Mouse (Mus musculus) leukemia stem cell, adult 10-12 weeks (primary cell): Measurements from ENCODE around the gene Sugp2. TPM values are rescaled to one million over a fixed set of nuclear protein-coding genes. Genes with fewer than 3 reads are reported as not detected.

ENCODE experiments used
- polyA plus RNA-seq: library from polyadenylated mRNA; stranded (reverse); fragments of >175 nt; gene quantifications from 2 replicates; pipeline ENCODE4 v1.2.3, GENCODE M21; 2012; ENCODE audit warnings: low replicate concordance

The Sugp2 gene
- 22.8 and 39.3 TPM in 2 replicates for polyA plus RNA-seq

DNA sequence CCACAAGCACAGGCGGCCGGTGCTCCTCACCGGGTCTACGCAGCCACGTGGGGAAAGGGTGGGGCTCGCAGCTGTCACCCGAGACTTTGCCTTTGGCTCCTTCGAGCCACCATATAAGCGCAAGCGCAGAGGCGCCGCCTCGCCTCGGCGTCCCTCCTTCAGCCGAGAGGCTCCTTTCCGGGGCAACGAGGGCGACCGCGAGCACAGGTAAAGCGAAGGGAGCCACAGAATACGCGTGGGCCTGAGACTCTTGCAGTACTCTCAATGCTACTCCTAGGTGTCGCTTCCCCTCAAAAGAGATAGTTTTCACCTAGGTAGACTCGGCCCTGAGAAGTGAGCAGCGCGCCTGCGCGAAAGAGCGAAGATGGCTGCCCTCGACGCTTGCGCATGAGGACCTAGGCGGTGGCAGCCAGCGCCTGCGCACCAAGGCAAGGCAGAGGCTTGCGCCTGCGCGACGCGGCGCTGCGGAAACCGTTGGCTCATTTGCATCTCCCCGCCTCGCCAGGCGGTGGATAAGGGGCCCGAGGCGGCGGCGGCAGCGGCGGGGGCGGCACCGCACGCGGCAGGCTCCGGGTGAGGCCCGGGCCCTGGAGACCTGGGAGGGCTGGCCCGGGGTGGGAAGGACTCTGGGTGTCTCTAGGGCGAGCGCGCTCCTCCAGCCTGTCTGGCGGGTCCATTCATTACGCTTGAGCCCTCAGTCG is at the start of gene Sugp2, which contains the start of gene Armc6:
TSS of gene Sugp2 (plus strand) at position 147 of the 701 bp plus-strand sequence.
TSS of gene Armc6 (minus strand) at position 387 of the 701 bp plus-strand sequence.

DNA sequence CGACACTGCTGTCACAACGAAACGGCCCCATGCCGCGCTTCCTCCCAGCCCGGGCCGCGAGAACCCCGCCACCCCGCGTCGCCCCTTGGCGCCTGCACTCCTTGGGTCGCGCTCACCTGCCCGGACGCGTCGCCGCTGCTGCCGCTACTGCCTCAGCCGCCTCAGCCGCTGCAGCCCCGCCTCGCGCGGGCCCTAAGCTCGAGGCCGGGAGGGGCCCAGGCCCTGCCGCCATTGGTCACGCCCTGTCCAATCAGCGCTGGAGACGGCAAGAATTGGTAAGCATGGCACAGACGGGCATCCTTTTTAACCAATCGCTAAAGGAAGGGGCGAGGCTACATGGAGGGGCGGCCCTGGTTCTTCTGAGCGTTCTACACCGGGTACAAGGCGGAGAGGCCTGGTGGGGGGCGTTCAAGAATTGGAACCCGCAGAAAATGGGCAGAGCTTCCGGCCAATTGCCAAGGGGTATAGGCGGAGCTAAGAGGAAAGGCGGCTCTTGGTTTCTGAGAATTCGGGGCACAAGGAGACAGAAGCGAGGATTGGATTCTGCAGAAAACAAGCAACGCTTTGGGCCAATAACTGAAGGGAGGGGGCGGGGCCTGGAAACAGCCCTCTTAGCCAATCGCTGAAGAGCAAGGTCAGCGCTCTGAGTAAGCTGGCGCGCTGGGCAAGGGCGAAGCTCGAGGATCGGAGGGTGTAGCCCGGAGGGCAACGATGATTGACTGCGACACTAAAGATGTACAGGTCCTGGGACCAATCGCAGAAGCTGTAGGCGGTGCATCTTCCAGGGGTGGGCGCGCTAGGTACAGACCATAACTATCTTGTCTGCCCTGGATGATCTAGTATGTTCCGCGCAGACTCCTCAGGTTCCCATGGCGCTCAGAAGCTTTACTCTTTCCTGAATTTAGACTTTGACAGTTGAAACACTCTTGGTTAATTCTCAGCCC is 21.6 kb upstream of the Sugp2 start, which contains the start of gene Slc25a42:
TSS of gene Slc25a42 (minus strand) at position 194 of the 944 bp plus-strand sequence.

DNA sequence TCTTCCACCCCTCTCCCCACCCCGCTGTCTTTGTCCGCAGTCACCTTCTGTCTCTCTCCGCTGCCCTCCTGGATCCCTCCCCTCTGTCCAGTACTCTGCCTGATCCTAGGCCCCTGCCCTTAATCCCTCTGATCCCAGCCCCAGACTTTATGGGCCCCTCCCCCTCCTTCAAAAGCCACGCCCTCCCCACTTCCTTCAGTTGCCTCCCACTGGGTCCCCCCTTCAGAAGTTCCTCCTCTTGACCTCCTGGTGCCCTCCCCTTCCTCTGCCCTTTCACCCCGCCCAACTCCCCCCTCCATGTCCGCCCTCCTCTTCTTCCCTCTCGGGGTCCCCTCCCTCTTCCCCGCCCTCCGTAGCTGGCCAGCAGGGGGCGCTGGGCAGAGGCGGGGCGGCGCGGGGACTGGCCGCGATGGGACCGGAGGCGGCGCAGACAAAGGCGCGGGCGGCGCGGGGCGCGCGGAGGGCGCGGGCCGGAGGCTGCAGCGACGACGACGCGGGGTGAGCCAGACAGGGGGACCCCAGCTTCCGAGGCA is 48.6 kb downstream of the Sugp2 start, which contains the start of gene Homer3:
TSS of gene Homer3 (plus strand) at position 225 of the 533 bp plus-strand sequence.

GRCm38 (mm10) chr8:70302358-70302890 is 68.4 kb downstream of the Sugp2 start, which contains the start of the genes Ddx49 and Cope:
TSS of gene Ddx49 (minus strand) at chr8:70302489.
TSS of gene Cope (plus strand) at chr8:70302518.

GRCm38 (mm10) chr8:70315624-70316510 is 81.8 kb downstream of the Sugp2 start, which contains the start of gene Cers1:
TSS of gene Cers1 (plus strand) at chr8:70315775.

DNA sequence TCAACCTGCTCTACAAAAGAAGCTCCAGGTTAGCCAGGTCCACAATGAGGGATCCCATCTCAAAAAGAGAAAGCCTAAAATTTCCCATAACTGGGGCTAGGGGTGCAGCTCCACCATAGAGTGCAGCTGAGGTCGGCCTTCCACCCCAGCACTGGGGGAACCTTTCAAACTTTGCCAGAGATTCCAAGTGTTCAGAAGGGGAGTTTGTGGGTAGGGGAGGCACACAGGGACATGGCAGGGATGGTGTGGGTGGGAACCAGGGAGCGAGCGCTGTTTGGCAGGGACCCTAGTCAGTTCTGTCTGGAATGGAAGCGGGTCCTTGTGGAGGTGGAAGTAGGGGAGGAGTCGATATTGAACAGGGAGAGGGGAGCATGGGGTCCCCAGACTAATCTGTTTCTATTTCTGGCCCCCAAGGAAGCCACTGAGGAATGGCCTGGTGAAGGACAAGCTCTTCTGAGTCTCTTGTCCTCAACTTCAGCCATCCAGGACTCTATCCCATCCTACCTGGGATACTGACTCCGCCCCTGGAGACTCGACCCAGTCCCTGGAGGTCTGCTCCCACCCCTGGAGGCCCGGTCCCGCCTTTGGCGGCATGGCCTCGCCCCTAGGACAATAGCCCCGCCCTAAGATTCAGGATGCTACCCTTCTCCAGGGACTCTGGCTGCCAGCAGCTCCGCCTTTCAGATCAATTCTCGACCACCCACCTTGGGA is 95.3 kb downstream of the Sugp2 start, which contains the start of gene Gdf1:
TSS of gene Gdf1 (plus strand) at position 694 of the 711 bp plus-strand sequence.

Other genes with a start within 250 kb of the Sugp2 start
- 38.6 and 137 TPM in 2 replicates for gene Gatad2a, start 237.8 kb upstream of the Sugp2 start, polyA plus RNA-seq
- gene Mau2, start 191.5 kb upstream of the Sugp2 start, polyA plus RNA-seq, result 51.9 and 82.1 TPM in 2 replicates
- gene Sugp1, start 191.4 kb upstream of the Sugp2 start, polyA plus RNA-seq, result 46.3 and 66.4 TPM in 2 replicates
- gene Tm6sf2, start 161.3 kb upstream of the Sugp2 start, polyA plus RNA-seq, result 1.1 TPM in 1 of 2 replicates, not detected in the other
- not detected in 2 replicates for gene Hapln4, start 150.8 kb upstream of the Sugp2 start, polyA plus RNA-seq
- 0.05 TPM in 1 of 2 replicates, not detected in the other for gene Ncan, start 113.4 kb upstream of the Sugp2 start, polyA plus RNA-seq
- 5.1 and 9.4 TPM in 2 replicates for gene Nr2c2ap, start 102.9 kb upstream of the Sugp2 start, polyA plus RNA-seq
- 2.9 and 6.6 TPM in 2 replicates for gene Rfxank, start 95.1 kb upstream of the Sugp2 start, polyA plus RNA-seq
- 6.5 and 41.8 TPM in 2 replicates for gene Borcs8, start 94.7 kb upstream of the Sugp2 start, polyA plus RNA-seq
- gene Mef2b, start 94.5 kb upstream of the Sugp2 start, polyA plus RNA-seq, result 8.9 and 50.7 TPM in 2 replicates
- gene Tmem161a, start 61.9 kb upstream of the Sugp2 start, polyA plus RNA-seq, result 191 and 288 TPM in 2 replicates
- 14.2 and 31.4 TPM in 2 replicates for gene Slc25a42, start 21.9 kb upstream of the Sugp2 start, polyA plus RNA-seq
- gene Armc6, start 240 bp downstream of the Sugp2 start, polyA plus RNA-seq, result 18.2 and 36.2 TPM in 2 replicates
- gene Homer3, start 48.6 kb downstream of the Sugp2 start, polyA plus RNA-seq, result 10.6 and 12.3 TPM in 2 replicates
- 40.0 and 63.8 TPM in 2 replicates for gene Ddx49, start 68.3 kb downstream of the Sugp2 start, polyA plus RNA-seq
- gene Cope, start 68.3 kb downstream of the Sugp2 start, polyA plus RNA-seq, result 154 and 182 TPM in 2 replicates
- gene Cers1, start 81.5 kb downstream of the Sugp2 start, polyA plus RNA-seq, result 0.18 and 0.51 TPM in 2 replicates
- 0.46 and 0.52 TPM in 2 replicates for gene Gdf1, start 95.6 kb downstream of the Sugp2 start, polyA plus RNA-seq
- 154 and 179 TPM in 2 replicates for gene Upf1, start 119.1 kb downstream of the Sugp2 start, polyA plus RNA-seq
- not detected in 2 replicates for gene Comp, start 139.3 kb downstream of the Sugp2 start, polyA plus RNA-seq
- gene Crtc1, start 205.4 kb downstream of the Sugp2 start, polyA plus RNA-seq, result 25.6 and 26.0 TPM in 2 replicates
- 4.6 and 9.6 TPM in 2 replicates for gene Klhl26, start 242.7 kb downstream of the Sugp2 start, polyA plus RNA-seq